ENCODE assay signal across 14 mouse cellular contexts in genomic region chr10:60196971-60197370, GRCm38 (mm10). TPM values are rescaled to one million over a fixed set of nuclear protein-coding genes. Genes with fewer than 3 reads are reported as not detected.
DNase-seq lines count a peak whose midpoint lies in the region; ATAC-seq lines count a peak whose summit lies in the region.
"Had no signal": no experiment of that assay in that cellular context is flagged by ENCODE, and none has a peak within 500 bp of the region (broad histone marks: within the 10 kb centered on the region; RNA-seq: fewer than 3 reads in every experiment).

No protein-coding gene starts in this region.

- no peak overlapping the region for H3K4me2 ChIP-seq in heart, embryonic 15.5 days
- H3K4me2 ChIP-seq in midbrain, embryonic 11.5 days, result no peak overlapping the region
- H3K4me2 ChIP-seq in midbrain, embryonic 15.5 days, result no peak overlapping the region
- H3K4me2 ChIP-seq in stomach, embryonic 16.5 days (ENCODE audit: low read depth, low read length), result no peak overlapping the region
- H3K4me2 ChIP-seq: limb, embryonic 12.5 days had no signal

- H3K4me3 ChIP-seq in heart, embryonic 15.5 days, result no peak overlapping the region
- H3K4me3 ChIP-seq in midbrain, embryonic 11.5 days (ENCODE audit: low read depth, low read length), result no peak overlapping the region
- H3K4me3 ChIP-seq in midbrain, embryonic 15.5 days, result no peak overlapping the region
- H3K4me3 ChIP-seq in stomach, embryonic 16.5 days (replicated peaks; ENCODE audit: low read length), result no peak overlapping the region
- H3K4me3 ChIP-seq: embryonic facial prominence, embryonic 10.5 days; limb, embryonic 12.5 days had no signal

- H3K27me3 ChIP-seq in heart, embryonic 15.5 days, result peaks cover 1% of the 10 kb centered on the region; the same call in 1 of the 2 replicates
- H3K27me3 ChIP-seq in midbrain, embryonic 11.5 days (ENCODE audit: control insufficient read depth, insufficient read depth, low read length), result no peaks in the 10 kb centered on the region
- no peaks in the 10 kb centered on the region for H3K27me3 ChIP-seq in midbrain, embryonic 15.5 days (replicated peaks)
- no peaks in the 10 kb centered on the region for H3K27me3 ChIP-seq in stomach, embryonic 16.5 days (ENCODE audit: control insufficient read depth, insufficient read depth, low read length)
- H3K27me3 ChIP-seq: limb, embryonic 12.5 days had no signal

- intact Hi-C loops in heart, postnatal 25 days (cut with DNase I), result no loop called here

- H3K4me1 ChIP-seq in heart, embryonic 15.5 days (replicated peaks), result peaks cover 38% of the 10 kb centered on the region
- H3K4me1 ChIP-seq in midbrain, embryonic 11.5 days (ENCODE audit: control insufficient read depth, insufficient read depth, low read length), result peaks cover 17% of the 10 kb centered on the region
- H3K4me1 ChIP-seq in midbrain, embryonic 15.5 days, result peaks cover 22% of the 10 kb centered on the region
- H3K4me1 ChIP-seq in stomach, embryonic 16.5 days (ENCODE audit: control insufficient read depth, insufficient read depth, low read length), result peaks cover 28% of the 10 kb centered on the region

- 56% methylated on average over 5 of the region's 5 CpGs for WGBS in heart, embryonic 15.5 days
- 78% methylated on average over 5 of the region's 5 CpGs for WGBS in midbrain, embryonic 11.5 days
- 74% methylated on average over 5 of the region's 5 CpGs for WGBS in midbrain, embryonic 15.5 days
- WGBS in stomach, embryonic 16.5 days, result 50% methylated on average over 5 of the region's 5 CpGs

- no peaks in the 10 kb centered on the region for H3K9me3 ChIP-seq in heart, embryonic 15.5 days (replicated peaks)
- no peaks in the 10 kb centered on the region for H3K9me3 ChIP-seq in midbrain, embryonic 11.5 days (ENCODE audit: control insufficient read depth, low read length)
- no peaks in the 10 kb centered on the region for H3K9me3 ChIP-seq in midbrain, embryonic 15.5 days
- H3K9me3 ChIP-seq in stomach, embryonic 16.5 days (replicated peaks; ENCODE audit: control insufficient read depth, low read length), result no peaks in the 10 kb centered on the region
- H3K9me3 ChIP-seq: embryonic facial prominence, embryonic 10.5 days had no signal

- H3K36me3 ChIP-seq in heart, embryonic 15.5 days, result no peaks in the 10 kb centered on the region
- H3K36me3 ChIP-seq in midbrain, embryonic 11.5 days (ENCODE audit: control insufficient read depth, insufficient read depth, low read length), result no peaks in the 10 kb centered on the region
- H3K36me3 ChIP-seq in midbrain, embryonic 15.5 days (replicated peaks), result no peaks in the 10 kb centered on the region
- H3K36me3 ChIP-seq in stomach, embryonic 16.5 days (ENCODE audit: control insufficient read depth, insufficient read depth, low read length), result no peaks in the 10 kb centered on the region
- H3K36me3 ChIP-seq: embryonic facial prominence, embryonic 10.5 days; limb, embryonic 12.5 days had no signal

- DNase-seq in heart, postnatal 25 days (ENCODE audit: low spot score), result no peak
- DNase-seq in midbrain, embryonic 11.5 days (ENCODE audit: low spot score, missing footprints), result peak; percentile 79
- peak; percentile 63 to 67 for DNase-seq in cerebellum, postnatal 36 days
- no peak for DNase-seq in ovary, postnatal 14 days (ENCODE audit: low spot score)
- no peak for DNase-seq in ovary, postnatal 10 days (ENCODE audit: low spot score)
- DNase-seq: adrenal gland, postnatal 10 days; layer of hippocampus, postnatal 36 days; liver, postnatal 0 days; right cerebral cortex, postnatal 4 days had no signal

- H3K9ac ChIP-seq in heart, embryonic 15.5 days, result no peak overlapping the region
- H3K9ac ChIP-seq in midbrain, embryonic 11.5 days (ENCODE audit: low read length), result no peak overlapping the region
- no peak overlapping the region for H3K9ac ChIP-seq in midbrain, embryonic 15.5 days
- H3K9ac ChIP-seq in stomach, embryonic 16.5 days (ENCODE audit: low read length), result no peak overlapping the region
- H3K9ac ChIP-seq: limb, embryonic 12.5 days; liver, postnatal 0 days had no signal

- H3K27ac ChIP-seq in heart, embryonic 15.5 days, result peak overlapping the region; percentile 56
- H3K27ac ChIP-seq in midbrain, embryonic 11.5 days (ENCODE audit: low read depth, low read length), result no peak overlapping the region
- no peak overlapping the region for H3K27ac ChIP-seq in midbrain, embryonic 15.5 days
- peak overlapping the region; percentile 31 for H3K27ac ChIP-seq in stomach, embryonic 16.5 days (ENCODE audit: low read length)
- H3K27ac ChIP-seq: embryonic facial prominence, embryonic 10.5 days had no signal

- no peak for ATAC-seq in heart, embryonic 15.5 days (replicated peaks; ENCODE audit: insufficient number of reproducible peaks, insufficient read depth, low FRiP score, low read depth)
- no peak for ATAC-seq in midbrain, embryonic 11.5 days (ENCODE audit: low FRiP score)
- ATAC-seq in midbrain, embryonic 15.5 days (replicated peaks), result no peak
- no peak for ATAC-seq in stomach, embryonic 16.5 days (ENCODE audit: insufficient read depth, low FRiP score)
- ATAC-seq: liver, postnatal 0 days had no signal

RNA-seq across cellular contexts. Expression of gene Chst3, which starts 22.1 kb away (rescaled TPM):
- polyA plus RNA-seq in heart, embryonic 15.5 days (2015; fragmentation: Nextera tagmentation; extraction: Ambion mirVana), result 0.62 and 1.0 TPM in 2 replicates
- under 1 TPM; 0.84 to 0.99 TPM for total RNA-seq in heart, postnatal 25 days (2021)
- polyA plus RNA-seq in midbrain, embryonic 11.5 days (2014; fragmentation: Nextera tagmentation; extraction: Ambion mirVana), result 0.97 and 1.2 TPM in 2 replicates
- 1.1 and 1.6 TPM in 2 replicates for polyA plus RNA-seq in midbrain, embryonic 15.5 days (2015; fragmentation: Nextera tagmentation; extraction: Ambion mirVana)
- 2.0 and 2.1 TPM in 2 replicates for polyA plus RNA-seq in stomach, embryonic 16.5 days (2015; fragmentation: Nextera tagmentation; extraction: Ambion mirVana)

Comparison
In these comparisons a context has a peak if more than half of its experiments do, and no peak if none do; other contexts are left out.
1. H3K27ac ChIP-seq: peak in heart, embryonic 15.5 days (single experiment) and stomach, embryonic 16.5 days (single experiment); none in midbrain, embryonic 11.5 days (single experiment) and midbrain, embryonic 15.5 days (single experiment).
2. DNase-seq: peak in midbrain, embryonic 11.5 days (single experiment) and cerebellum, postnatal 36 days (2 of 2); none in heart, postnatal 25 days (single experiment), ovary, postnatal 14 days (single experiment) and ovary, postnatal 10 days (single experiment).